Mouse (Mus musculus) lung, embryonic 16.5 days (tissue): ENCODE data around the gene Pate4. TPM values are rescaled to one million over a fixed set of nuclear protein-coding genes. Genes with fewer than 3 reads are reported as not detected.

Experiments
- polyA plus RNA-seq: library from polyadenylated mRNA; unstranded; fragments of >200 nt; fragmentation: Nextera tagmentation; extraction: Ambion mirVana; gene quantifications from 2 replicates; pipeline ENCODE4 v1.2.1, GENCODE M21; 2015

Gene Pate4
- polyA plus RNA-seq, 1 experiment from 2014 or later: not detected

Other genes with a start within 250 kb of the Pate4 start
- gene Cdon, start 190.8 kb downstream of the Pate4 start, polyA plus RNA-seq: 3.2 and 3.6 TPM in 2 replicates
- gene Gm1113, start 93.7 kb downstream of the Pate4 start, polyA plus RNA-seq: not detected in 2 replicates
- 0.67 and 0.77 TPM in 2 replicates for gene Ddx25, start 53.4 kb downstream of the Pate4 start, polyA plus RNA-seq
- 13.9 and 14.1 TPM in 2 replicates for gene Pus3, start 53.3 kb downstream of the Pate4 start, polyA plus RNA-seq
- gene Pate2, start 41.7 kb downstream of the Pate4 start, polyA plus RNA-seq: 0.30 and 0.72 TPM in 2 replicates
- gene Hyls1, start 41.5 kb downstream of the Pate4 start, polyA plus RNA-seq: 24.1 and 25.1 TPM in 2 replicates
- gene Pate3, start 36.3 kb upstream of the Pate4 start, polyA plus RNA-seq: not detected in 2 replicates
- gene Pate1, start 75.4 kb upstream of the Pate4 start, polyA plus RNA-seq: not detected in 2 replicates
- not detected in 2 replicates for gene Gm17677, start 129.1 kb upstream of the Pate4 start, polyA plus RNA-seq
- gene Gm17727, start 166.2 kb upstream of the Pate4 start, polyA plus RNA-seq: not detected in 2 replicates
- not detected in 2 replicates for gene Gm27235, start 178.2 kb upstream of the Pate4 start, polyA plus RNA-seq
- not detected in 2 replicates for gene D730048I06Rik, start 178.2 kb upstream of the Pate4 start, polyA plus RNA-seq
- not detected in 2 replicates for gene 9230110F15Rik, start 232.2 kb upstream of the Pate4 start, polyA plus RNA-seq